Mouse (Mus musculus) neural tube, embryonic 13.5 days (tissue): ENCODE measurements around the gene 4930404N11Rik. TPM values are rescaled to one million over a fixed set of nuclear protein-coding genes. Genes with fewer than 3 reads are reported as not detected.

Experiments
- ATAC-seq: fragments of 200-750 bp; cut with Nextera tagmentation; 2 replicates; pipeline ENCODE4 v1.8.0; 2017; ENCODE audit warnings: low read depth, mild to moderate bottlenecking, moderate TSS enrichment, moderate library complexity
- H3K27ac ChIP-seq: fragments of 300-500 bp; sonication (generic); replicated peaks from 2 replicates; pipeline ENCODE4 v1.5.1; 2015; ENCODE audit warnings: moderate library complexity, mild to moderate bottlenecking, inconsistent platforms
- H3K27me3 ChIP-seq: fragments of 300-500 bp; sonication (generic); 2 replicates; pipeline ENCODE4 v1.6.1; 2015; ENCODE audit warnings: mild to moderate bottlenecking, inconsistent platforms
- H3K36me3 ChIP-seq: fragments of 300-500 bp; sonication (generic); 2 replicates; pipeline ENCODE4 v1.6.1; 2015; ENCODE audit warnings: mild to moderate bottlenecking, inconsistent platforms
- H3K4me1 ChIP-seq: fragments of 300-500 bp; sonication (generic); replicated peaks from 2 replicates; pipeline ENCODE4 v1.6.1; 2015; ENCODE audit warnings: inconsistent platforms
- H3K4me2 ChIP-seq: fragments of 300-500 bp; sonication (generic); 2 replicates; pipeline ENCODE4 v1.6.1; 2015; ENCODE audit warnings: inconsistent platforms, mild to moderate bottlenecking, moderate library complexity
- H3K4me3 ChIP-seq: fragments of 300-500 bp; sonication (generic); 2 replicates; pipeline ENCODE4 v1.5.1; 2015; ENCODE audit warnings: mild to moderate bottlenecking, inconsistent platforms
- H3K9ac ChIP-seq: fragments of 300-500 bp; sonication (generic); 2 replicates; pipeline ENCODE4 v1.6.1; 2015; ENCODE audit warnings: moderate library complexity, mild to moderate bottlenecking, inconsistent platforms
- H3K9me3 ChIP-seq: fragments of 300-500 bp; sonication (generic); 2 replicates; pipeline ENCODE4 v1.6.1; 2016; ENCODE audit warnings: inconsistent platforms
- WGBS: fragments of 180-500 bp; shearing (Covaris S2); methylation state at CpG from one replicate; pipeline ENCODE4 v1.1.7; 2015; 5-methylcytosine and 5-hydroxymethylcytosine counted together
- polyA plus RNA-seq: library from polyadenylated mRNA; unstranded; fragments of >200 nt; fragmentation: Nextera tagmentation; extraction: Ambion mirVana; gene quantifications from 2 replicates; pipeline ENCODE4 v1.2.1, GENCODE M21; 2015

4930404N11Rik gene
- polyA plus RNA-seq, 1 experiment from 2014 or later = 0.87 TPM

GRCm38 (mm10) chr10:81400371-81401204 lies 35.0 kb upstream of the 4930404N11Rik start:
- no peak for ATAC-seq
- peak overlapping the region; percentile 50 for H3K9ac ChIP-seq
- peaks cover 70% of the 10 kb centered on the region for H3K4me1 ChIP-seq
- H3K27me3 ChIP-seq = 0 out of 2 replicates have a peak, but pooled peaks cover 3% of the 10 kb centered on the region
- no peaks in the 10 kb centered on the region for H3K9me3 ChIP-seq
- H3K27ac ChIP-seq = peak overlapping the region; percentile 95
- WGBS = 32% methylated on average over 22 of the region's 22 CpGs
- H3K4me3 ChIP-seq = no peak overlapping the region
- H3K36me3 ChIP-seq = peaks cover 41% of the 10 kb centered on the region
- H3K4me2 ChIP-seq = peak overlapping the region; percentile 33

- H3K4me3 ChIP-seq = 0 out of 2 replicates have a peak overlapping the region, but pooled peaks have one; percentile 4
- ATAC-seq = no peak
Observed at GRCm38 (mm10) chr10:81399798-81400308, 34.2 kb upstream of the 4930404N11Rik start.

GRCm38 (mm10) chr10:81399296-81399695 lies 33.7 kb upstream of the 4930404N11Rik start:
- 0 out of 2 replicates have a peak overlapping the region, but pooled peaks have one; percentile 50 for H3K9ac ChIP-seq
- WGBS = 51% methylated on average over 5 of the region's 5 CpGs
- ATAC-seq = no peak
- peaks cover 70% of the 10 kb centered on the region for H3K4me1 ChIP-seq
- H3K4me3 ChIP-seq = no peak overlapping the region
- 0 out of 2 replicates have a peak overlapping the region, but pooled peaks have one; percentile 33 for H3K4me2 ChIP-seq
- no peaks in the 10 kb centered on the region for H3K9me3 ChIP-seq
- 0 out of 2 replicates have a peak, but pooled peaks cover 3% of the 10 kb centered on the region for H3K27me3 ChIP-seq
- peaks cover 31% of the 10 kb centered on the region for H3K36me3 ChIP-seq
- H3K27ac ChIP-seq = no peak overlapping the region

More at GRCm38 (mm10) chr10:81399798-81400308, 34.2 kb upstream of the 4930404N11Rik start:
- Histone ChIP-seq H3K27me3 (0 out of 2 replicates have a peak, but pooled peaks cover 3% of the 10 kb centered on the region), H3K27ac (peak overlapping the region; percentile 95; the same call in 1 of the 2 replicates), H3K9me3 (no peaks in the 10 kb centered on the region), H3K9ac (peak overlapping the region; percentile 50; the same call in 1 of the 2 replicates), H3K36me3 (peaks cover 36% of the 10 kb centered on the region), H3K4me1 (peaks cover 70% of the 10 kb centered on the region), H3K4me2 (peak overlapping the region; percentile 33)
- whole genome bisulfite sequencing = 76% methylated on average over 18 of the region's 18 CpGs

GRCm38 (mm10) chr10:81396749-81397148 lies 31.1 kb upstream of the 4930404N11Rik start:
- Histone ChIP-seq H3K9ac (peak overlapping the region; percentile 50), H3K36me3 (peaks cover 24% of the 10 kb centered on the region)

GRCm38 (mm10) chr10:81395865-81396264 lies 30.2 kb upstream of the 4930404N11Rik start:
- H3K9ac ChIP-seq = no peak overlapping the region
- H3K4me3 ChIP-seq = no peak overlapping the region
- H3K4me2 ChIP-seq = no peak overlapping the region
- H3K27ac ChIP-seq = peak overlapping the region; percentile 56
- 71% methylated on average over 4 of the region's 4 CpGs for WGBS
- peaks cover 52% of the 10 kb centered on the region for H3K4me1 ChIP-seq
- ATAC-seq = no peak
- H3K9me3 ChIP-seq = no peaks in the 10 kb centered on the region
- 0 out of 2 replicates have a peak, but pooled peaks cover 3% of the 10 kb centered on the region for H3K27me3 ChIP-seq
- peaks cover 29% of the 10 kb centered on the region for H3K36me3 ChIP-seq

More at GRCm38 (mm10) chr10:81396749-81397148, 31.1 kb upstream of the 4930404N11Rik start:
- no peak overlapping the region for H3K4me3 ChIP-seq
- no peak for ATAC-seq
- H3K4me1 ChIP-seq = peaks cover 61% of the 10 kb centered on the region
- peak overlapping the region; percentile 56 for H3K27ac ChIP-seq
- no peaks in the 10 kb centered on the region for H3K9me3 ChIP-seq
- H3K4me2 ChIP-seq = no peak overlapping the region
- H3K27me3 ChIP-seq = 0 out of 2 replicates have a peak, but pooled peaks cover 3% of the 10 kb centered on the region
- 58% methylated on average over 5 of the region's 5 CpGs for WGBS

- 17% methylated on average over 5 of the region's 5 CpGs for WGBS
- peaks cover 45% of the 10 kb centered on the region for H3K4me1 ChIP-seq
Observed at GRCm38 (mm10) chr10:81395127-81395526, 29.5 kb upstream of the 4930404N11Rik start.

GRCm38 (mm10) chr10:81393456-81394063 lies 27.9 kb upstream of the 4930404N11Rik start:
- ATAC-seq = no peak
- Histone ChIP-seq H3K9ac (peak overlapping the region; percentile 63), H3K4me1 (peaks cover 41% of the 10 kb centered on the region), H3K9me3 (no peaks in the 10 kb centered on the region), H3K36me3 (peaks cover 18% of the 10 kb centered on the region), H3K27me3 (no peaks in the 10 kb centered on the region), H3K4me3 (peak overlapping the region; percentile 15), H3K27ac (peak overlapping the region; percentile 64), H3K4me2 (peak overlapping the region; percentile 47)
- WGBS = 8% methylated on average over 19 of the region's 19 CpGs

More at GRCm38 (mm10) chr10:81395127-81395526, 29.5 kb upstream of the 4930404N11Rik start:
- H3K9me3 ChIP-seq = no peaks in the 10 kb centered on the region
- no peak overlapping the region for H3K4me2 ChIP-seq
- H3K36me3 ChIP-seq = peaks cover 26% of the 10 kb centered on the region
- no peak overlapping the region for H3K4me3 ChIP-seq
- H3K27ac ChIP-seq = no peak overlapping the region
- ATAC-seq = no peak
- 0 out of 2 replicates have a peak, but pooled peaks cover 3% of the 10 kb centered on the region for H3K27me3 ChIP-seq
- H3K9ac ChIP-seq = no peak overlapping the region

- ATAC-seq = no peak
- H3K4me2 ChIP-seq = peak within 1 kb of the TSS; percentile 47
- H3K36me3 ChIP-seq = peaks cover 25% of the 10 kb centered on the region
- peak within 1 kb of the TSS; percentile 63 for H3K9ac ChIP-seq
- H3K27ac ChIP-seq = peak within 1 kb of the TSS; percentile 64
- 58% methylated on average over 14 of the region's 14 CpGs for WGBS
- peak within 1 kb of the TSS; percentile 15 for H3K4me3 ChIP-seq
- no peaks in the 10 kb centered on the region for H3K27me3 ChIP-seq
- no peaks in the 10 kb centered on the region for H3K9me3 ChIP-seq
- peaks cover 41% of the 10 kb centered on the region for H3K4me1 ChIP-seq
Observed at GRCm38 (mm10) chr10:81392781-81393185, 27.2 kb upstream of the 4930404N11Rik start, which contains the start of gene Smim24. Gene Smim24, plus strand, starts transcription at chr10:81393051.

GRCm38 (mm10) chr10:81392270-81392669 lies 26.7 kb upstream of the 4930404N11Rik start:
- Histone ChIP-seq H3K27ac (no peak overlapping the region), H3K36me3 (peaks cover 25% of the 10 kb centered on the region), H3K4me3 (no peak overlapping the region), H3K9me3 (no peaks in the 10 kb centered on the region), H3K4me1 (peaks cover 37% of the 10 kb centered on the region), H3K4me2 (no peak overlapping the region), H3K27me3 (no peaks in the 10 kb centered on the region), H3K9ac (no peak overlapping the region)
- no peak for ATAC-seq
- 84% methylated on average over 6 of the region's 6 CpGs for WGBS

GRCm38 (mm10) chr10:81390678-81390965 lies 25.0 kb upstream of the 4930404N11Rik start:
- Histone ChIP-seq H3K36me3 (peaks cover 41% of the 10 kb centered on the region), H3K27me3 (no peaks in the 10 kb centered on the region), H3K4me3 (no peak overlapping the region), H3K4me1 (peaks cover 27% of the 10 kb centered on the region), H3K9me3 (no peaks in the 10 kb centered on the region), H3K27ac (no peak overlapping the region), H3K4me2 (no peak overlapping the region), H3K9ac (0 out of 2 replicates have a peak overlapping the region, but pooled peaks have one; percentile 5)
- WGBS = 91% methylated on average over 13 of the region's 13 CpGs
- ATAC-seq = no peak

GRCm38 (mm10) chr10:81389801-81390677 lies 24.4 kb upstream of the 4930404N11Rik start:
- Histone ChIP-seq H3K4me2 (no peak overlapping the region), H3K4me3 (no peak overlapping the region), H3K9me3 (no peaks in the 10 kb centered on the region), H3K4me1 (peaks cover 32% of the 10 kb centered on the region), H3K9ac (peak overlapping the region; percentile 49), H3K36me3 (peaks cover 41% of the 10 kb centered on the region), H3K27me3 (no peaks in the 10 kb centered on the region), H3K27ac (no peak overlapping the region; the same call in 1 of the 2 replicates)
- WGBS = 61% methylated on average over 23 of the region's 23 CpGs
- peak; percentile 37; the same call in 1 of the 2 replicates for ATAC-seq
